Mouse (Mus musculus): ENCODE measurements around the gene Hint2.

Hint2 gene

GRCm38 (mm10) chr4:43656339-43657109, at the start of gene Hint2:
Hint2 (minus strand) TSS chr4:43656466.
- DNase-seq (ENCODE audit: low spot score): peak; percentile 95

DNA sequence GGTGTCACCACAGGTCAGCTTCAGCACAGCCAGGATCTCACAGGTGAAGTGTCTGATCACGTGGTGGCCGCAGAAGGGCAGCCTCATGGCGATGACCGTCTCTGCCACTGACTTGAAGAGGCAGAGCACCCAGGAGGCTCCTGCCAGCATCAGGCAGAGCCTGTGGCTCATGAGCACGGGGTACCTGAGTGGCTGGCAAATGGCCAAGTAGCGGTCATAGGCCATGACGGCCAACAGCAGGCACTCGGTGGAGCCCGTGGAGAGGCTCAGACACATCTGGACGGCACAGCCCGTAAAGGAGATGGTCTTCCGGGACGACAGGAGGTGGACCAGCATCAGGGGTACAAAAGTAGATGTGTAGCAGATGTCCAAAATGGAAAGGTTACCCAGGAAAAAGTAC, 49.7 kb upstream of the Hint2 start:
- no peak for DNase-seq (ENCODE audit: low spot score)

- no peak for DNase-seq (ENCODE audit: low spot score)
Observed at GRCm38 (mm10) chr4:43703851-43704250, 47.6 kb upstream of the Hint2 start.

DNA sequence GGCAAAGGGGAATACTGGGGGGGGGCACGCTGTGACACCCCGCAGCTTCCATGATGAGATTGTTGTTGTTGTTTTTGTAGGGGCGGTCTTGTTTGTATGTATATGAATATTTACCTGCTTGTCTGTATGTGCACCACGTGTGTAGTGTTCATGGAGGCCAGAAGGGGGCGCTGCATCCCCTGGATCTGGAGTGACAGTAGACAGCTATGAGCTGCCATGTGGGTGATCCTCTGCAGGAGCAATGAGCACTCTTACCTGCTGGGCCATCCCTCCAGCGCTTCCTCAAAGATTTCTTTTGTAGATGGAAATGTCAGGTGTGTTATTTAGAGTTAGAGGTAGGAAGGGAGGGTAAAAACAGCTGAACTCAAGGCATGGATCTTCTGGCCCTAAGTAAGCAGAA, 47.2 kb upstream of the Hint2 start:
- DNase-seq (ENCODE audit: low spot score): no peak

DNA sequence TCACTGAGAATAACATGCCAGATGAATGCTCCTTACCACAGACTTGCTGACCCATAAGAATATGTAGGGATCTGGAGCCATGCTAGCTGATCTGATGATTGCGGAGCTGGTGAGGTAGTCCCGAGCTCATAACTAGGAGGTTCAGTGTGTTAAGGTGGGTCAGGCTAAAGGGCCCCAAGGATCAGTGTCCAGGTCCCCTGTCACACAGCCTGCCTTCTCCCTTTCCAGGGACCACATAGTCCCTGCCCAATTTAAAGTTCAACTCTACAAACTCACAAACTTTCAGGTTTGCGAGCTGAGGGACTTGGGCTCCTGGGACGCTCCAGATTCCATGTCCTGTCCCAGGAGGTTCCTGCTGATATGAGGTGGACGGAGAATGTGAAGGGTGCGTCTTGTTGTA, 44.4 kb upstream of the Hint2 start, which contains the start of gene Olfr70:
Gene Olfr70 (minus strand): TSS at position 101 of the 400 bp plus-strand sequence.
- no peak for DNase-seq (ENCODE audit: low spot score)

DNA sequence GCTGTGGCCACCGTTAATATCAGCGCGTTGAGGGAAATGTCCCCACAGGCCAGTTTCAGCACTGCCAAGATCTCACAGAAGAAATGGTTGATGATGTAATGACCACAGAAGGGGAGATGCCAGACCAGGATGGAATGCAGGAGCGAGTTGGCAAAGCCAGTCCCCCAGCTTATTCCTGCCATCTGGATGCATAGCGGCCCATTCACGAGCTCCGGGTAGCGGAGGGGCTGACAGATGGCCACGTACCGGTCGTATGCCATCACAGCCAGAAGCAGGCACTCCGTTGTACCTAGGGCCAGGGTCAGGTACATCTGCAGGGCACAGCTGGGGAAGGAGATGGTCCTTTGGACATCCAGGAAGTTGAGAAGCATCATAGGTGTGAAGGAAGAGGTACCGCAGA, 40.3 kb upstream of the Hint2 start:
- DNase-seq (ENCODE audit: low spot score): no peak

- DNase-seq (ENCODE audit: low spot score): no peak
Observed at GRCm38 (mm10) chr4:43695249-43695671, 39.0 kb upstream of the Hint2 start.

GRCm38 (mm10) chr4:43694439-43695248, 38.4 kb upstream of the Hint2 start:
- no peak for DNase-seq (ENCODE audit: low spot score)

GRCm38 (mm10) chr4:43693806-43694241, 37.6 kb upstream of the Hint2 start:
- DNase-seq (ENCODE audit: low spot score): peak; percentile 46

- DNase-seq (ENCODE audit: low spot score): no peak
Observed at GRCm38 (mm10) chr4:43691026-43691425, 34.8 kb upstream of the Hint2 start.

GRCm38 (mm10) chr4:43690021-43690420, 33.8 kb upstream of the Hint2 start:
- DNase-seq (ENCODE audit: low spot score): no peak

- DNase-seq (ENCODE audit: low spot score): no peak
Observed at GRCm38 (mm10) chr4:43679416-43680043, 23.3 kb upstream of the Hint2 start.

GRCm38 (mm10) chr4:43678541-43678940, 22.3 kb upstream of the Hint2 start:
- no peak for DNase-seq (ENCODE audit: low spot score)

DNA sequence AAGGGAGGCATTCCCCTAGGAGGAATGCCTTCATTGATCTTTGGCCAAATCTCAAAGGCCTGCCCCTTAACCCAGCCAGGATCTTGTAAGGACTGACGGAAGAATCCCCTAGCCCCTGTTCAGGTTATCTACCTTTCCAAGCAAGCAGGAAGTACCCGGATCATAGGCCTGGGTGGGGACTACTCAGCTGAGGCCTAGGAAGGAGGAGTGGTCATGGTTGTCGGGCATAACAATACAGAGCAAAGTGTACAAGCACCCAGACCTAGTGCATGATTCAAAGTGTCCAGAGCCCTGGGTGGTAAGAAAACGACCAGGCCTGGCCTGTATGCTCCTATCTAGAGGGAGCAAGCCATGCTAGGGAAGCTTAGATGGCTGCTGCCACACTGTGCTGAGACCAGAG, 19.3 kb upstream of the Hint2 start:
- DNase-seq (ENCODE audit: low spot score): no peak

DNA sequence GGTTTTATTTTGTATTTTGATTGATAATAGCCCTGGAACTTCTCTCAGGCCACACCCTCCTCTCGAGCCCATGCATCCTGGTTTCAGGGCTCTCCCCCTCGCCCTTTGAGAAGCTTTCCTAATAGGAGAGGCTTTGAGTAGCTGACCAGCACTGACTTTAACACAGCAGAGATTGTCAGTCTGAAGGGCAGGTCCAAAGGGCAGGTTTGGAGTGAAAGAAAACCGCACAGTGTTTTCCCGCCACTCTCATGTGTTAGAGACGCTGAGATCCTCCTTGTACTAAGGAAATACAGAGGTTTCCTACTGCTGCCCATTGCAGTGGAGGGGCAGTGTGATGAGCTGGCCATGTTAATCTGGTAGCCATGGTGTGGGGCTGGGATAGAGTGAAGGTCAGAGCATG, 18.7 kb upstream of the Hint2 start:
- DNase-seq (ENCODE audit: low spot score): no peak

GRCm38 (mm10) chr4:43673703-43674102, 17.4 kb upstream of the Hint2 start:
- DNase-seq (ENCODE audit: low spot score): no peak

DNA sequence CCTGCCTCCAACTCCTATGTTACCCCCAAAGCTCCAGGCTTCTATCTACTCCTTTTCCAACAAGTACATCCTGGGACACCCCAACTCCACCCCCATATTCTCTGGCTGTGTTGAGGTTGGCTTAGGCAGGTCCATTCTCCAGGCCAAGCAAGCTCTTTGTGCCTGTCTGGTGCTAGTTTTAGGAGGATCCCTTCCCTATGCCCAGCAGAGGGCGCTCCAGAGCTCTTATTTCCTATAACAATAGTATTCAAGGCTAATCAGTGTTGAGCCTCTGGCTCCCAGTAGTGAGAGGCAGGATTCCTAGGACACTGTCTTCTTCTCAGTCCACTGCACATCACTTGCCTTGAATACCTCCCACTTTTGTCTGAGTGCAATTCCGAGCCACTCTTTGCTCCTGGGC, 15.8 kb upstream of the Hint2 start:
- peak; percentile 71 for DNase-seq (ENCODE audit: low spot score)

DNA sequence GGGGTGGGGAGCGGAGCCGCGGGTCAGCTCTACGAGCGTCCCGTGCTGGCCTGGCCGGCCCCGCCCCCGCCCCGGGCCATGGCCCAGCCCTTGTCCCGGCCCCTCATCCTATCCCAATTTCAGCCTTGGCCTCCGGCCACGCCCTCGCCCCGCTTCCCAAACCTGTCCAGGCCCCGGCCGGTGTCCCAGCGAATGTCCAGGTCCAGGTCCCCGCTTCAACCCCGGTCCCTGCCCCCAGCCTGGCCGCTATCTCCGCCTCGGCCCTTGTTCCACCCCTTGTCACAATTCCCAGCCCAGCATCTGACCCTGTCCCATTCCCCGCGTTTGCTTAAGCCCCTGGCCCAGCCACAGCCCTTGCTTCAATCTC, 13.1 kb upstream of the Hint2 start:
- DNase-seq (ENCODE audit: low spot score): peak; percentile 60

DNA sequence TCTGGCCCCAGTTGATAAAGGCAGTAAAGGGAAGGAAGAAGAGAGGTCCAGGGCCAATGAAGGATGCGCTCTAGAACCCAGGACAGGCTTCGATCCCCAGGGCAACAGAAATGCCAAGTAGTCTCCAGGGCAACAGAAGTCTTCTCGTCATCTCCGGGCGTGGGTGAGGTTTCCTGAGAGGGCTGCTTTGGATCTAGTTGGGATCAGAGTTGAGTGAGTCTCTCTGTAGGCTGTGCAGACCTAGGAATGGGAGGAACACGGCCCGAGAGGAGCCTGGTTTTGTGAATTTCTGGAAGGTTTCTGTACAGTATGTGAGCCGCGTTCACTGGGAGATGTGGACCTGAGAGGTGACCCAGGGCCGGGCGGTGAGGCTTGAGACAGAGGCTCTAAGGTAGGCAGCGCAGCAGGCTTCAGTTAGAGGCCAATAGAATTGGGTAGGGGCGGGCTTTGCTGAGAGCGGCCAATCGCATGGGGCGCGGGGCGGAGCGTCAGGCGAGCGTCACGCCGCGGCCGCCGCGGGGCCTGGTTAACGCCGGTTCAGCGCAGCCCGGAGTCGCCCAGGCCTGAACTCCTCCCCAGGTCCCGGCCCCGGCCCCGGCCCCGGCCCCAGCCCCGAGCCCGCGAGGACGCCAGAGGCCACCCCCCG, 12.6 kb upstream of the Hint2 start, which contains the start of the genes Tmem8b and Fam221b:
Gene Tmem8b (plus strand): TSS at position 190 of the 646 bp plus-strand sequence.
Gene Fam221b (minus strand): TSS at position 364 of the 646 bp plus-strand sequence.
- DNase-seq (ENCODE audit: low spot score): peak; percentile 81

GRCm38 (mm10) chr4:43666412-43666811, 10.1 kb upstream of the Hint2 start:
- DNase-seq (ENCODE audit: low spot score): no peak

DNA sequence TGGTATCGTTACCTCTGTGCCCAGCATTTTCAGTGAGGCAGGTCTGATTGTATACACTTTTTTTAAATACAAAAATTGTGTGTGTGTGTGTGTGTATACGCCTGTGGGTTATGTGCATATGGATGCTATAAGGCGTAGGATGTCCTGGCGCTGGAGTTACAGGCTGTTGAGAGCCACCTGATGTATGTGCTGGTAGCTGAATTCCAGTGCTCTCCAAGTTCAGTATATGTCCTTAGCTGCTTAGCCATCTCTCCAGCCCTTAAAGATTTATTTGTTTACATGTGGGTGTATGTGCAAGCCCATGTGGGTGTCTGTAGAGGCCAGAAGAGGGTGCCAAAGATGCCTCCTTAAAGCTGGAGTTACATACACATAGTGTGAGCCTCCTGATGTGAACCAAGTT, 880 bp upstream of the Hint2 start:
- no peak for DNase-seq (ENCODE audit: low spot score)

All from ovary, adult 18-20 months (tissue).